Mouse (Mus musculus) olfactory bulb, adult 2 months (tissue): ENCODE data around the gene Abca13.
"Not testable (repeated sequence)": the region's sequence is repeated elsewhere in the genome, so short reads cannot be mapped to it uniquely, and the experiment has no call there.

Experiments used
- CTCF ChIP-seq: fragments of 200-500 bp; IDR thresholded peaks from 2 replicates; pipeline ENCODE4 v1.5.1; 2012; ENCODE audit warnings: low read depth, mild to moderate bottlenecking, low read length, moderate library complexity; ENCODE audit not compliant: insufficient read depth
- POLR2A ChIP-seq: fragments of 200-500 bp; IDR thresholded peaks from 2 replicates; pipeline ENCODE4 v1.6.1; 2012; ENCODE audit warnings: mild to moderate bottlenecking, low read depth, low read length, moderate library complexity; ENCODE audit not compliant: insufficient read depth

- TF ChIP-seq POLR2A, CTCF: not testable (repeated sequence)
Observed at GRCm38 (mm10) chr11:9249627-9250026, 57.9 kb downstream of the Abca13 start.
